Mouse (Mus musculus): ENCODE measurements around the gene Foxp4.

Gene Foxp4

GRCm38 (mm10) chr17:47924383-47925339 is at the start of gene Foxp4:
Gene Foxp4, minus strand, starts transcription at chr17:47924645.
- no peak for TF ChIP-seq GATA4 (IDR thresholded peaks at IDR 0.05; ENCODE audit: insufficient replicate concordance, low read length)

- no peak for TF ChIP-seq GATA4 (IDR thresholded peaks at IDR 0.05; ENCODE audit: insufficient replicate concordance, low read length)
Measured at GRCm38 (mm10) chr17:47973563-47974472, 49.4 kb upstream of the Foxp4 start.

GRCm38 (mm10) chr17:47965885-47966505 is 41.5 kb upstream of the Foxp4 start:
- TF ChIP-seq GATA4 (IDR thresholded peaks at IDR 0.05; ENCODE audit: insufficient replicate concordance, low read length): no peak

GRCm38 (mm10) chr17:47958046-47958790 is 33.8 kb upstream of the Foxp4 start:
- TF ChIP-seq GATA4 (IDR thresholded peaks at IDR 0.05; ENCODE audit: insufficient replicate concordance, low read length): no peak

- TF ChIP-seq GATA4 (IDR thresholded peaks at IDR 0.05; ENCODE audit: insufficient replicate concordance, low read length): no peak
Measured at GRCm38 (mm10) chr17:47956486-47956885, 32.0 kb upstream of the Foxp4 start.

GRCm38 (mm10) chr17:47955054-47955741 is 30.8 kb upstream of the Foxp4 start:
- no peak for TF ChIP-seq GATA4 (IDR thresholded peaks at IDR 0.05; ENCODE audit: insufficient replicate concordance, low read length)

GRCm38 (mm10) chr17:47953231-47953630 is 28.8 kb upstream of the Foxp4 start:
- TF ChIP-seq GATA4 (IDR thresholded peaks at IDR 0.05; ENCODE audit: insufficient replicate concordance, low read length): no peak

GRCm38 (mm10) chr17:47952368-47953081 is 28.1 kb upstream of the Foxp4 start:
- TF ChIP-seq GATA4 (IDR thresholded peaks at IDR 0.05; ENCODE audit: insufficient replicate concordance, low read length): no peak

- no peak for TF ChIP-seq GATA4 (IDR thresholded peaks at IDR 0.05; ENCODE audit: insufficient replicate concordance, low read length)
Measured at GRCm38 (mm10) chr17:47951452-47951851, 27.0 kb upstream of the Foxp4 start.

- no peak for TF ChIP-seq GATA4 (IDR thresholded peaks at IDR 0.05; ENCODE audit: insufficient replicate concordance, low read length)
Measured at GRCm38 (mm10) chr17:47950831-47951230, 26.4 kb upstream of the Foxp4 start.

- no peak for TF ChIP-seq GATA4 (IDR thresholded peaks at IDR 0.05; ENCODE audit: insufficient replicate concordance, low read length)
Measured at GRCm38 (mm10) chr17:47949441-47949840, 25.0 kb upstream of the Foxp4 start.

- no peak for TF ChIP-seq GATA4 (IDR thresholded peaks at IDR 0.05; ENCODE audit: insufficient replicate concordance, low read length)
Measured at GRCm38 (mm10) chr17:47948753-47949152, 24.3 kb upstream of the Foxp4 start.

- no peak for TF ChIP-seq GATA4 (IDR thresholded peaks at IDR 0.05; ENCODE audit: insufficient replicate concordance, low read length)
Measured at GRCm38 (mm10) chr17:47946921-47947420, 22.5 kb upstream of the Foxp4 start.
